Mouse (Mus musculus) lung, postnatal 4 days (tissue): Measurements from ENCODE around the gene Prrg2.

Source experiments
- DNase-seq, 2 experiments: peaks; one replicate each; pipeline ENCODE4 v3.0.0; 2021

Prrg2 gene

GRCm38 (mm10) chr7:45005321-45005992, 57.0 kb downstream of the Prrg2 start:
- DNase-seq: no peak

GRCm38 (mm10) chr7:45004546-45004945, 57.9 kb downstream of the Prrg2 start:
- DNase-seq: no peak
